Mouse (Mus musculus) layer of hippocampus, adult 2 months (tissue): ENCODE measurements around the gene Ccnc. TPM values are rescaled to one million over a fixed set of nuclear protein-coding genes. Genes with fewer than 3 reads are reported as not detected.
A peak's percentile ranks its signal among the peaks of the same experiment; 100 is the strongest.

Experiments
- DNase-seq, 2 experiments: peaks; one replicate each; pipeline ENCODE4 v3.0.0; 2022; ENCODE audit warnings: low spot score in 2 of 2
- H3K27ac ChIP-seq: fragments of 200-600 bp; 2 replicates; pipeline ENCODE4 v1.8.1; 2022
- H3K4me3 ChIP-seq: fragments of 200-600 bp; 2 replicates; pipeline ENCODE4 v1.8.1; 2022; ENCODE audit warnings: mild to moderate bottlenecking
- CTCF ChIP-seq: fragments of 200-600 bp; conservative IDR thresholded peaks from 2 replicates; pipeline ENCODE4 v1.8.1; 2022; ENCODE audit warnings: antibody characterized with exemption, mild to moderate bottlenecking, moderate library complexity
- long read RNA-seq, 2 experiments: library from polyadenylated mRNA; stranded (forward); transcript quantifications; one replicate each; pipeline ENCODE4 v2.0.0; 2021; ENCODE audit warnings: borderline mapping rate in 2 of 2
- total RNA-seq, 2 experiments: library from RNA; stranded (reverse); gene quantifications; 2 replicates each; pipeline ENCODE4 v1.2.3; 2021

The Ccnc gene
- 10 to 100 TPM; 35.2 to 37.9 TPM for total RNA-seq
- long read RNA-seq, experiment 1, transcript Ccnc-203 (12 exons, 1,406 nt), result minor isoform, 8 of 30 reads
- long read RNA-seq, experiment 1, transcript Ccnc-202 (12 exons, 3,365 nt), result major isoform, 15 of 30 reads
- long read RNA-seq, experiment 1, partial matches to known transcripts, result 0 of 30 reads
- long read RNA-seq, experiment 1, other reads (novel, unspliced or antisense), result 4 of 30 reads
- long read RNA-seq, experiment 2, transcript Ccnc-203 (12 exons, 1,406 nt), result minor isoform, 15 of 70 reads
- long read RNA-seq, experiment 2, transcript Ccnc-201 (13 exons, 3,484 nt), result minor isoform, 5 of 70 reads
- long read RNA-seq, experiment 2, transcript Ccnc-202 (12 exons, 3,365 nt), result major isoform, 27 of 70 reads
- long read RNA-seq, experiment 2, partial matches to known transcripts, result 4 of 70 reads
- long read RNA-seq, experiment 2, other reads (novel, unspliced or antisense), result 18 of 70 reads

DNA sequence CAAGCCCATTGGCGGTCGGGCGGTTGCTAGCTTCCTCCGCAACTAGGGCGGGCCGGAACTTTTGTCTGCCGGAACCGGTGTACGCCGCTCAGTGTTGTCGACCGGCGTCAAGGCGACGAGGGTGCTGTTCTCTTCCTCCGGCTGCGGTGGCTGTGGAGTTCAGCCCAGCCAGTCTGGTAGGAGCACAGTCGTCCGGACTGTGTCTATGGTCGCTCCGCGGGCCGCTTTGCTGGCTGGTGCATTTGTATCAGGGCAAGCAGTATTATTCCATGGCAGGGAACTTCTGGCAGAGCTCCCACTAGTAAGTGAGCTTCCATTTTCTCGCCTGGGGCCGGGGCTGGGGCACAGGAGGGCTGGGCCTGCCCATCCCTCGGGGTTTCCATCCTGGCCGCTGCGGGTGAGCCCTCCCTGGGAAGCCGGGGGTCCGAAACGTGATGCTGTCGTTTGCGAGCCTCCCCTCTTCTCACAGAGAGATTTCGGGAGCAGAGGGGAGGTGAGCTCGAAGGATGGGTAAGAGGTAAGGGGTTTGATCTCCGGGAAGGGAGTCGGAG lies at the start of gene Ccnc:
Gene Ccnc (plus strand): TSS at position 87 of the 551 bp plus-strand sequence.
- Histone ChIP-seq H3K4me3 (peak within 1 kb of the TSS; percentile 97), H3K27ac (peak within 1 kb of the TSS; percentile 91)
- TF ChIP-seq CTCF, result no peak
- peak; percentile 92 to 93 for DNase-seq

DNA sequence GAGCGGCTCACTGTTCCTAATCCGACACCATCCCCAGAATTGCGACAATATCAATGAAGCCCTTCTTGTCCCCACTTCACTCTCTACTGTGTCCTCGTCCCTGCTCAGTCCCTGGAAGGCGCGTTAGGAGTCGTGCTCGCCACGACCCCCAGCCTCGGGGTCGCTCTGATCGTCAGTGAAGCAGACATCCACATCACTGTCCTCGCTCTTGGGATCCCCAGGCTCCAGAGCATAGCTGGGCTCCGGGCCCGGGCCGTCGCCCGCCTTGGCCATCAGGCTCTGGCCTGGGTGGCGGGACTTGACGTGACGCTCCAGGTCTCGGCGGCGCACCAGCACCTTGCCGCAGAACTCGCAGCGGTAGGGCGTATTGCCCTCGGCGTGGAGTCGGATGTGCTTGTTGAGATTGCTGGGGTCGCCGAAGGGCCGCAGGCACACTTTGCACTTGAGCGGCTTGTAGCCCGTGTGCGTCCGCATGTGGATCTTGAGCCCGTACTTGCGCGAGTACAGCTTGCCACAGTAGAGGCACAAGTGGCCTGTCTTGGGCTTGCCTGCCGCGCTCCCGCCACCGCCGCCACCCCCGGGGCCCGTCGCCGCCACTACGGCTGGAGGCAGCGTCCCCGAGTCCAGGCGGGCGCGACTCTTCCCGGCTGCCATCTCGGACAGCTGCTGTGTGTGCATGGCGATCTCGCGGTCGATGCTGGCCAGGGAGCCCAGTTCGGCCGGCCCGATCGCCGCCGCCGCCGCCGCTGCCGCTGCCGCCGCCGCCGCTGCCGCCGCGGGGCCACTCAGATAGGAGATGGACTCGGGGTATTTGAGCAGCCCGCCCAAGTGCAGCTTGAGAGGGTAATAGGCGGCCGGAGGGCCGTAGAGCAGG lies 49.2 kb upstream of the Ccnc start:
- H3K4me3 ChIP-seq, result no peak overlapping the region
- H3K27ac ChIP-seq, result no peak overlapping the region
- DNase-seq, result no peak
- no peak for TF ChIP-seq CTCF

DNA sequence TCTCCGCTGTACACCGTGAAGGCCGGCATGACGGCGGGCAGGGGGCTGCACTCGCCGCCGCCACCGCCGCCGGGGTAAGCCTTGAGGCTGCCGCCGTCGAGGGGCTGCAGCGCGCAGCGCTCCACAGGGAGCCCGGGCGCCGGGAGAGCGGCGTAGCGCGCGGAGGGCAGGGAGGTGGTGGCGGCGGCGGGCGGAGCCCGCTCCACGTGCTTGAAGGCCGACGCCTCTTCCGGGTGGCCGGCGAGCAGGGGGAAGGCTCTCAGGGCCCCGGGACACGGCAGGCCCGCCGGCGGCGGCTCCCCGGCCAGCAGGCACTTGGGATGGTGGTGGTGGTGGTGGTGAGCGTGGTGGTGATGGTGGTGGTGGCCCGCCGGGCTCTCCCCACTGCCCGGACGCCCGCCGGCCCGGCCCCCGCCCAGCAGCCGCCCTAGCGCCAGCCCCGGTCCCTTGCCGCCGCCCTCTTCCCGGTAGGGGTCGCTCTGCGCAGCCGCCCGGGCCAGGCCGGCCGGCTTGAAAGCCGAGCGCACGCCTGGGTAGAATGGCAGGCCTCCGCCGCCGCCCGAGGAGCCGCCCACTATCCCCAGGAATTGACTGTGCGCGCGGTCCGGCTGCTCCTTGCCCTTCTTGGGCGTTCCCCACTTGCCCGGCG lies 48.4 kb upstream of the Ccnc start:
- no peak for DNase-seq
- no peak for TF ChIP-seq CTCF
- Histone ChIP-seq H3K27ac (no peak overlapping the region), H3K4me3 (no peak overlapping the region)

DNA sequence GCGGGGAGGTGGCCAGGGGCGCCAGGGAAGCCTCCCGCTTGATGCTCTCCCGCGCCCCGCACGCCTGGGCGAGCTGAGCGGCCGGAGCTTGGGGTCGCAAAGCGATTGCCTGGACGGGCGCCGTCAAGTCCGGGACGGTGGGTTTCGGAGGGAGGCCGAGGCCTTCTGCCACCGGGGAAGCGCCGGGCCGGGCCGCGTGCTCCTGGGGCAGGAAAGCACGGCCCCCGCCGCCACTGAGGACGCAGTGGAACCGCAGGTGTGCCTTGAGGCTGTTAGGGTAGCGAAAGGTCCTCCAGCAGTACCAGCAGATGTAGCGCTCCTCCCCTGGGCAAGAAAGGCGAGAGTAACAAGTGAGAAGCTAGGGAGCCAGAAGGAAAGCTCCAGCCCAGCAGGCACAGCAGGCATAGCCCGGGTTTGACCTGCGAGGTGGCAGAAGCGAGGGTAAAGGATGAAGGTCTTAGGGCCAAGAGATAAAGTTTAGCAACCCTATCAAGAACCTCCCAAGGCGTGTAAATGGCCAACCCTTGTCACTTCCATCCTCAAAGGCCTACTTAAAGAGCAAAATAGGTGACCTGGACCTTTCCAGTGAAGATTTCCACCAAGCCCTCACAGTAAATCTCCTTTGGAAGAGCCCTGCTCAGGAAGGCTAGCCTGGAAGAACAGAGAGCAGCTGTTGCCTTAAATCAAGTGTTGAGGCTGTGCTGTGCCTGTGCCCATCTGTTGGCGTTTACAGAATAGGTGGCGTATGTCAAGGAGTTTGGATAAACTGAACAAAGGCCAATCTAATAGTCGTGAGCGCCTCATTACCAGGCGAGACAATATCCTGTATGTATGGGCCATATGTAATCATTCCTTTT lies 47.6 kb upstream of the Ccnc start:
- no peak overlapping the region for H3K27ac ChIP-seq
- no peak for DNase-seq
- H3K4me3 ChIP-seq, result no peak overlapping the region
- TF ChIP-seq CTCF, result no peak

DNA sequence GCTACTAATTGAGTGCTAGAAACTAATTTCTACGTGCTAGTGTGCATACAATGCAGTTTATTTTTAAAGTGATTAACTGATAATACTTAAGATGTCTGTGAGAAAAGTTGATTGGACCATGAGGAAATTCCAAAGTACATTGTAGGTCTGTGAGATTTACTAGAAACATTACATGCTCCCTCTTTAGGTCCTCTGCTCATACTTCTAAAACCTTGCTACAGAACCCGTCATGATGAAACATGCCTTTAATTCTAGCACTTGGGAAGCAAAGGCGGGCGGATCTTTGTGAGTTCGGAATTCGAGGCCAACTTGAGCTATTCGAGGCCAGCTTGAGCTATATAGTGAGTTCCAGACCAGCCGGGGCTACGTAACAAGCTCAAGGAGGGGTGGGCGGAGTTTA lies 46.5 kb upstream of the Ccnc start:
- no peak for TF ChIP-seq CTCF
- Histone ChIP-seq H3K27ac (no peak overlapping the region), H3K4me3 (no peak overlapping the region)
- DNase-seq, result no peak

DNA sequence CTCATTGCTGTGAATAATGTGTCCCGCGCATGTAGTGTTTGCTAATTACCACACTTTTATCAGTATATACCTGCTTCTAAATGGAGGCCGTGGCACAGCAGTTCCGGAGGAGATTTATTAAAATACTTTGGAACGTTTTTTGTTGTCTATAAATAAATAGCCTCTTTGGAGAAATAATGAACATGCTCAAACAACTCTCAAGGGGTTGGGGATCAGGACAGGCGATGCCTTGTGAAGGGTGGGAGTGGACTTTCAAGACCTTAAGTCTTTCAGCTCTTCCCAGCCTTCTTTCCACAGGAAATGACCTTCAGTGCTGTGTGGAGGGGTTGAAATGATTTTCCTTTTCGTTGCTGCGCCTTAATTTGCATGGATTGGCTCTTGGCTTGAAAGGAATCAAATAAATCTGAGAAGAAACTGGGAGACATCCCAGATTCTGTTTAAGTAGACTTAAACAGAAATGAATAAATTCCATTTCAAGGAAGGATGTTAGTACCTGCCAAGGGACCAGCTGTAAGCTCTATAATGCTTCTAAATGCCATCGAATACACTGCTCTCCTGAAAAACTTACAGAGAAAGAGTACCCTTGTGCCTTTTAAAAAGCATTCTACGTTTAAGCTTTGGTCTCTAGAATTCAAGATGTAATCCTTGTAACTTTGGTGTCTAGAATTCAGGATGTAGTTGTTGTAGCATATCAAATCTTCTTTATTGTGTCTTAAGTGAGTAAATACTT lies 44.9 kb upstream of the Ccnc start:
- TF ChIP-seq CTCF, result no peak
- Histone ChIP-seq H3K27ac (no peak overlapping the region), H3K4me3 (no peak overlapping the region)
- DNase-seq, result no peak

DNA sequence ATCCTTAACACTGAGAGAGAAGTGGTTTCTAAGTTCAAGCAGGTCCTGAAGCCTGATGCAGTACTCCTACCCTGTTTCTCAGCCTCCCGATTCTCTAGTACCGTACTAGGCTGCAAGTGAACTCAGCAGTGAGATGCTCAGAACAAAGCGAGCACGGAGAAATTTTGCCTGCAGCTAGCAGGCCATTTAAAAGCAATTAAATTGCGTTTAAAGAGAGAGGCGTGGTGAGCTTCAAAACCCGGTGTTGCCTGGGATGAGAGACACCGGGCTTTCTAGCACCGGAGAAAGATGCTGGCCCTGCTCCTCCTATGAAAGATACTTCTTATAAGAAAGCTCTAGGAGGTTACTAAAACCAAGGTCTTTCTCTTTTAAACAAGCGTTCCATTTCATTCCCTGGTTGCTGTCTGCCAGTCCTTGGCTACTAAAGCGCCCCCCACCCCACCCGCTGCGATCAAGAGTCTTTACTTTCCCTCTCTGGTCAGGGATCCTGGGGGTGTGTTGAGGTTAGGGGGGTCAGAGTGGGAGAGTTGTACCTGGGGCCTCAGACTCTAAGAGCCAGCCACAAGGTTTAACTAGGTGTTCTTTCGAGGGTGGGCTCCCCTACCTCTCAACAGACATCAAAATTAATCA lies 43.0 kb upstream of the Ccnc start:
- no peak overlapping the region for H3K27ac ChIP-seq
- H3K4me3 ChIP-seq, result no peak overlapping the region
- DNase-seq, result no peak
- TF ChIP-seq CTCF, result no peak

DNA sequence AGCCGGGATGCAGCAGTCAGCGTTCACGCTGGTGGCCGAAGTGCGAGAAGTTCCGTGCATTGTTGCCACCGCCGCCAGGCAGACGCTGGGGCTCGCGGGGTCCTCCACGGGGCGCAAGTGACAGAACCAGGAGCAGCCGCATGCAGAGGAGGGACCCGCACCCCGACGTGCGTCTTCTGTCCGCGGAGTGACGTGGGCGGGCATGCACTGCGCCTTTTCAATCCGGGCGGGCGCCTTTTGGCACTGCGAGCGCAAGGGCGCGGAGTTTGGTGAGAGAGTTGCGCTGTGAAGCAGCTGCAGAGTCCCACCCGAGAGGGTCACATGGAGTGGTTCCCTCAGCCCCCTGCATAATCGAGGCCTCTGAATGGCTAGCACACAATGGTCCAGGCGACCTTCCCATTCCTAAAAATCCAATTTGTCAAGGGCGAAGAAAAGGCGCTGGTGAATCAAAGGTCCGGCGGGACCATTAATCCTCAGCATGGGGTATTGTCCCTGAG lies 41.9 kb upstream of the Ccnc start, which contains the start of gene Prdm13:
Gene Prdm13 (minus strand): TSS at position 369 of the 497 bp plus-strand sequence.
- no peak for DNase-seq
- H3K4me3 ChIP-seq, result no peak within 1 kb of the TSS
- TF ChIP-seq CTCF, result no peak
- no peak within 1 kb of the TSS for H3K27ac ChIP-seq

DNA sequence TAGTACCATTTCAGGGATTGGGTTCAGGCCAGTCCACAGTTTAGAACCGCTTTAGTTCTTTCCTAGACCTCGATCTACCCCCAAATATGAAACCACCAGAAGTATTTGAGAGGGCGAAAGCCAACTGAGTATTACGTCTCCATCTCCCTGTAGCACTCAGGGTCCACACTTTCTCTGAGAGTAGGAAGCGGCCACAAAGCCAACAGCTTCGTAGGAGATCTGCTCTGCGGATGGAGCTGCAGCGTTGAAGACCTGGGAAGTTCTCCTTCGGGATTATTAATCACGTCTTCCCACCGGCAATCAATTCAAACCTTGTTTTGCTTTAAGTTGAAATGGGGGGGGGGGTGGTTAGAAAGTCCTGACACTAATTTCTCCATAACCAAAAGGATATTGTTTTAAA lies 41.1 kb upstream of the Ccnc start:
- no peak for TF ChIP-seq CTCF
- Histone ChIP-seq H3K4me3 (no peak overlapping the region), H3K27ac (no peak overlapping the region)
- no peak for DNase-seq

DNA sequence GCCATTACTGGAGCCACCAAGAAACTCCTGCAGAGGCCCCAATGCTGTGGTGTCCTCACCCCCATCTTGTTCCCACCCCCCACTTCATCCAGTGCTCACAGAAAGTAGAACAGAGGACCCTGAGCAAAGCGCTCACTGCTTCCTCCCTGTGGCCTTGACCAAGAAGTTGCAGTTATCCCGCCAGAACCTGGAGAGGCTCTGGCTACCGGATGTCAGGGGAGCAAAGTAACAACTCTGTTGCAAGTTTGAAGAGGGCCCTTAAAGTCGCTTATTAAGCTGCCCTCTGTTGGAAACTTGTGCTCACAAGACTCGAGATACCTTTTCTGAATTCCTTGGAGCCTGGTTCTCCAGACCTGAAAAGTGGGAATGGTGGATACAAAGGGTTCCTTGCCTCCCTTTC lies 40.6 kb upstream of the Ccnc start:
- no peak overlapping the region for H3K4me3 ChIP-seq
- TF ChIP-seq CTCF, result peak; percentile 23; the same call in 1 of the 2 replicates
- no peak overlapping the region for H3K27ac ChIP-seq
- DNase-seq, result no peak
